Mouse (Mus musculus) bone marrow macrophage, adult 2 months (primary cell): Measurements from ENCODE around the gene Rnf146.

Experiments
- CTCF ChIP-seq: IDR thresholded peaks from 2 replicates; pipeline ENCODE4 v1.5.1; 2012; ENCODE audit warnings: low read depth, mild to moderate bottlenecking, low read length, moderate library complexity
- POLR2A ChIP-seq: IDR thresholded peaks from 2 replicates; pipeline ENCODE4 v1.6.1; 2012; ENCODE audit warnings: mild to moderate bottlenecking, low read depth, low read length, borderline replicate concordance

DNA sequence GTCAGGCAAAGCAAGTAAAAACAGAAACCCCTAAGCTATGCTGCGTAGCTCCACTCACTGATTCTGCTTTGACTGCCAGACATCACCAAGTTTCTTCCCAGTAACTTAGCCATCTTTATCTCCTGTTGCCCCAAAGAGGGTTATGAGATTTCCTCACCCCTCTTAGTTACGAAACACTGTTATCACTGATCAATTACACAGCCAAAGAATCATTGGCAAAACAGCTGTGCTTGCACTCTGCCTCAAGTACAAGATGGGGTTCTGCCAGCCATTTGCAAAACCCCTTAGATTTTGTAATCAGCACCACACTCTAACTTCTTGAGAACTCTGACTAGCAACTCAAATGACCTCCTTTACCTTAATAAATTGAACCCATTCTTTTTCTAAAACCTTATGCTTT, 10.8 kb downstream of the Rnf146 start:
- no peak for TF ChIP-seq CTCF
- TF ChIP-seq POLR2A: no peak
